Mouse (Mus musculus): Measurements from ENCODE around the gene Gm45716. TPM values are rescaled to one million over a fixed set of nuclear protein-coding genes. Genes with fewer than 3 reads are reported as not detected.

Gm45716 gene
- 1 to 10 TPM; 5.0 to 7.9 TPM for total RNA-seq (2021)
- long read RNA-seq, partial matches to known transcripts: 4 of 4 reads
- long read RNA-seq, other reads (novel, unspliced or antisense): 0 of 4 reads

DNA sequence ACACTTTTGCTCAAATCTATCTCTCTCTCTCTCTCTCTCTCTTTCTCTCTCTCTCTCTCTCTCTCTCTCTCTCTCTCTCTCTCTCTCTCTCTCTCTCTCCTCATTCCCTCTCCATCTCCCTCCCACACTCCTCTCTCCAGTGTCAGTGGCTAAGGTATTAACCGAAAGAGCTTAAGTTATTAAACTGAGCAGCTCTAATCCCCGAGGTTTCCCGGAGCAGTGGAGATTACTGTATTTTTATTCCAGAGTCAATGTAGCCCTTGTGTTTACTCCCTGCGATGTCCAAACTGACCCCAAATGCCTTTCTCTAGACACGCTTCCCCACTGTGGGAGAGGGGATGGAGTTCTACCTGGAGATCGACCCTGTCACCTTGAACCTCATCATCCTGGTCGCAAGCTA lies at the start of gene Gm45716:
Gene Gm45716 (plus strand): TSS at position 243 of the 400 bp plus-strand sequence.
- no peak for DNase-seq (ENCODE audit: low spot score in 2 of 2)

GRCm38 (mm10) chr11:90142393-90142792 lies 45.1 kb upstream of the Gm45716 start:
- DNase-seq (ENCODE audit: low spot score in 2 of 2): peak in 1 of 2 experiments; percentile 36

- no peak for DNase-seq (ENCODE audit: low spot score in 2 of 2)
These were observed 44.5 kb upstream of the Gm45716 start for GRCm38 (mm10) chr11:90142936-90143335.

DNA sequence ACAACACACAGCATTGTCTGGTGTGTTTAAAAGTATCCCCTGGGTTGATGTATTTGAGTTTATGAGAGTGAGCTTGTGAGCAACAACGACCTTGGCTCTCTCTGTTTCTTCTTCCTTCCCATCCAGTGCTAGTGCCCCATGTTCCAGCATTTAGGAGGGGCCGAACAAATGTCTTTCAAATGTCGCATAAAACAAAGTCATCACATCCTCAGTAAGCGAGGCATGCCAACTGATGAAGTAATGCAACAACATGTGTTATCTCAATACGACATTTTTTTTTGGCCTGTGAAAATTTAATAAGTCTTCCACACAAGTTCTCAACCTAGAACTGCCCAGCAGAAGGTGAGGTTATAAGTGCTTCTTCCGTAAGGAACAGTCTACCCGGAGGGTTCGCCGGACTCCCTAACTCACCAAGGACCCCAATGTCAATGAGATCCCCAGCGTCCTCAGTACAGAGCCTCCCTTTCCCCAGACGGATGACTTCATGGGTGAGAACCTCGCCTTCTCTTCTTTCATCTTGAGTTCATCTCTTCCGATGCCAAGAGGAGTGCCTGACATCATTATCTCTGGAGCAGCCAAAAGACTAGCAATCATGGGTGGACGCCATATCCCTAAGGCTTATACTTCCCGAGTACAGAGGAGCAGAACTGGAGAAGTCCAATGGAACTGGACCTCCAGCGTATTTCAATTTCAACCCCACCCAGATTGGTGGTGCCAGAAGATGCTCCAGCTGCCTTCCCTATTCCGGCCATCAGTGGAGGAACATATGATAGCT lies 41.2 kb upstream of the Gm45716 start:
- no peak for DNase-seq (ENCODE audit: low spot score in 2 of 2)

DNA sequence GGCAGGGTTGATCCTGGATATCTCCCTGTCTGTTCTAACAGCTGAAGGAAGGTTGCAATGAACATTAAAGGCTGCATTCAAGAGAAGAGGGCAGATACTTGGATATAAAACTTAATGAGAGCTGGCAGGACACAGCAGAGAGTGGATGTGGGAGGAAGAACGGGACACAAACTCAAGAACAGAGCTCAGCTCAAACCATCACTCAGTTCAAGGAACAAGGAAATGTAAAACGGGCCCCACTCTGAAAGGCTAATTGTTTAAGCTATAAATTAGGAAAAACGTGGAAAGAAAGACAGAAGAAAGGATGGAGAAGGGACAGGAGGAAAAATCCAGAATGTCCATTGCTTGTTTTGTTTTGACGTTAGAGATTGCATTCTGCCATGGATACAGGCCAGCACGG lies 32.4 kb upstream of the Gm45716 start:
- DNase-seq (ENCODE audit: low spot score in 2 of 2): no peak

GRCm38 (mm10) chr11:90155466-90155865 lies 32.0 kb upstream of the Gm45716 start:
- DNase-seq (ENCODE audit: low spot score in 2 of 2): no peak

GRCm38 (mm10) chr11:90167771-90168170 lies 19.7 kb upstream of the Gm45716 start:
- DNase-seq (ENCODE audit: low spot score in 2 of 2): no peak

GRCm38 (mm10) chr11:90168338-90169065 lies 19.0 kb upstream of the Gm45716 start:
- peak in 1 of 2 experiments; percentile 41 for DNase-seq (ENCODE audit: low spot score in 2 of 2)

- no peak for DNase-seq (ENCODE audit: low spot score in 2 of 2)
These were observed 18.1 kb upstream of the Gm45716 start for GRCm38 (mm10) chr11:90169200-90170013.

DNA sequence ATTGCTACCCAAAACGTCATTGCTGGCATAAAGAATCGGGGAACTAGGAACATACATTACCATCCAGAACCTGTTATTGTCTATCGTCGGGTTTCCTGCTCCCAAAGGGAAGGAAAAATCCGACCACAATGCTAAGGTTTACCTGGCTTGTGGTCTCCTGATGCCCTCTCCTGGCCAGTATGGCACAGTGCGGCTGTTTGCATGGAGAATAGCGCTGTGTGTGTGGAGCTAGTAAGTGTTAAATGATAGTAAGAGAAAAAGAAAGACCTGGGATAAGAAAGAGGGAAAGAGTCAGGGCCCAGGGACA lies 17.5 kb upstream of the Gm45716 start:
- DNase-seq (ENCODE audit: low spot score in 2 of 2): peak; percentile 32 to 77

- DNase-seq (ENCODE audit: low spot score in 2 of 2): no peak
These were observed 15.2 kb upstream of the Gm45716 start for GRCm38 (mm10) chr11:90172331-90172730.

DNA sequence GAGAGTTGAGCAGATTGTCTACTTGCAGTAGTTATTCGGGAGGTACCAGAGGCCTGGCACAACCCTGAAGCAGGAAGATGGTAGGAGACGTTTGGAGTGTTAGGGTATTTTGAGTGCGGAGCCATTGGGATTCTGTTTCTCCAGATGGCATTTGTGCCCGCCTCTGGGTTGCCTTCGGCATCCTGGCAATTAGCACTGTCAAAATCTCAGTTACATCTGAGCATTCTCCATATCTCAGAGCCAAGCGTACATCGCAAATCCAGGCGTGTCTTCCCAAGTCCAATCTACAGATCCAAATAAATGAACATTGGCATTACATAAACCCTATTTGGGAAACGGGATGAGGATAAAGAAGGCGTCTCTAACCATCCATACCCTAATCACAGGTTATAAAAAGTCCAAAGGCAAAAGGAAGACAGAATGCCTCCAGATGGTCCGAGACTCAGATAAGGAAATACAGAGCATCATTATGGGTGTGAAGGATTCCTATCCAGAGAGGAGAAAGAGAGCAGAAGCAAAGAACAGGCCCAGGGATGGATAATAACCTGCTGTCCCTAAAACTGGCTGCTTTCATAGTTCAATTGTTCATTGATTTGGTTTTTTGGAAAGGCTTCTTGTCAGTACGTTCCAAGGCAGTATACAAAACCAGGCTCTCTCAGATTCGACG lies 11.7 kb upstream of the Gm45716 start:
- DNase-seq (ENCODE audit: low spot score in 2 of 2): peak; percentile 51 to 78

DNA sequence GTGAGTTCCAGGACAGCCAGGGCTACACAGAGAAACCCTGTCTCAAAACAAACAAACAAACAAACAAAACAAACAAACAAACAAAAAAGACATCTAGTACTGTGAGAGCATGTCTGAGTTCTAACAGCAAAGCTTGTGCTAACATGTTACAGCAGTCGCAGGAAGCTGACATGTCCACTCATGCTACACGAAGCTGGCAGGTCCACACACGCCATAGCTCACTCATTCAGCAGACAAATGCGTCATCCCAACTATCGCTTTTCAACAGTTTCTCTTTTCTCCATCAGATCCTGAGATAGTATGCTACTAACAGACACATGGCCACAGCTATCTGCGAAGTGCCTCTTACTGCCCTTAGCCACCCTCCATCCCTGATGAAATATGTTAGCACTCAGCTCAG lies 10.1 kb upstream of the Gm45716 start:
- no peak for DNase-seq (ENCODE audit: low spot score in 2 of 2)

DNA sequence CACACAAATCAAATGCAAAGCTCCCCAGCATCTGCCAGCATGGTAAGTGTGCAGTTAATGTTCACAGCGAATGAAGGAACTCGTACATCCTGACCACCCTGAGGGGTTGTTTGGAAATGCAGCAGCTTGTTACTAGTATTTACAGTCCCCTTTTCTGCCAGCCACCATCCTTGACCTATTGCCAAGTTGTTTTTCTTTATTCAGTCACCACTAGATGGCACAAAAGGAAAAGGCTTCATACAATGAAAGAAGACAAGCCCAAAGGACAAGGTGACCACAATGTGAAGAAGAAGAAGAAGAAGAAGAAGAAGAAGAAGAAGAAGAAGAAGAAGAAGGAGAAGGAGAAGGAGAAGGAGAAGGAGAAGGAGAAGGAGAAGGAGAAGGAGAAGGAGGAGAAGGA lies 4.1 kb upstream of the Gm45716 start:
- peak in 1 of 2 experiments; percentile 62 for DNase-seq (ENCODE audit: low spot score in 2 of 2)

DNA sequence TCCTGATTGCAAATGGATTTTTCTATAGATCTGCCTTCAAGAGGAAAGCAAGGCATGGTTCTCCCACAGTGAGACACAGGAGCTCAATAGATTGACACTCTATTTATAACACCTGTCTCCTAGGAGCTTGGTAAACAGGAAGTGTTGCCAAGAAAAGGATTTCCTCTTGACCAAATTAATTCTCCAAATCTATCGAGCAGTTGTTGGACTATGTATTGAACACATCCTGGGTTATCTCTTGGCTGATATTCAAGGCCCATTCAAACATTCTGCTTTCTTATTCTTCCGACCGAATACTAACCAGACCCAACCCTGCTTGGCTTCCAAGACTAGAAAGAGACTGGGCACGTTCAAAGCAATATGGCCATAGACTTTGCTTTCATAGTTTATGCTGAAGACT lies 2.7 kb upstream of the Gm45716 start:
- no peak for DNase-seq (ENCODE audit: low spot score in 2 of 2)

DNA sequence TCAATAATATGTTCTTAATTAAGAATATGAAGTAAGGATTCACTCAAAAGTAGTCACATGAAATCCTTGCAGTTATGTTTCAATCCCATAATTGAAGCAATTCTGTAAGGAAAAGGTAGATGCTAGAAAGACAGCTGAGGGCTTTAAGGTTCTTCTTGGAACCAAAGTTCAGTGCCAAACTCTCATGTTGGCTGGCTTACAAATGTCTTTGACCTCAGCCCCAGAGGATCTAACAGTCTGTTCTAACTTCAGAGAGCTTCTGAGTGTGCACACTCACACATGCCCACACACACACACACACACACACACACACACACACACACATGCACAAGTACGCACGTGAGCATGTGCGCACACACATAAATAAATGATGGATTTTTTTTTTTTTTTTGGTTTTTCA lies 2.7 kb downstream of the Gm45716 start:
- no peak for DNase-seq (ENCODE audit: low spot score in 2 of 2)

DNA sequence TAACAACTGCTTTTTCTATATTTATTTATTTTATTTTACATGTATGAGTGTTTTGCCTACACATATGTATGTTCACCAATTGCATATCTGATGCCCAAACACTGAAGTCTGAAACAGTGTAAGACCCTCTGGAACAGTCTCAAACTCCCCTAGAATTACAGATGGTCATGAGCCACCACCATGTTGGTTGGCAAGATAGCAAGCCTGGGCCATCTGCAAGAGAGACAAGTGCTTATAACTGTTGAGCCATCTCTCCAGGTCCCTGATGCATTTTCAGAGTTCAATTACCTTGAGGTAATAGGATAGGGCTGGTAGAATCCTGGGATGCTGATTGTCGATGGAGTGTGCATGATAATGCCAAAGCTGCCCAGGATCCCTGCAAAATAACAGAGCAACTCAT lies 7.5 kb downstream of the Gm45716 start:
- DNase-seq (ENCODE audit: low spot score in 2 of 2): peak in 1 of 2 experiments; percentile 26

DNA sequence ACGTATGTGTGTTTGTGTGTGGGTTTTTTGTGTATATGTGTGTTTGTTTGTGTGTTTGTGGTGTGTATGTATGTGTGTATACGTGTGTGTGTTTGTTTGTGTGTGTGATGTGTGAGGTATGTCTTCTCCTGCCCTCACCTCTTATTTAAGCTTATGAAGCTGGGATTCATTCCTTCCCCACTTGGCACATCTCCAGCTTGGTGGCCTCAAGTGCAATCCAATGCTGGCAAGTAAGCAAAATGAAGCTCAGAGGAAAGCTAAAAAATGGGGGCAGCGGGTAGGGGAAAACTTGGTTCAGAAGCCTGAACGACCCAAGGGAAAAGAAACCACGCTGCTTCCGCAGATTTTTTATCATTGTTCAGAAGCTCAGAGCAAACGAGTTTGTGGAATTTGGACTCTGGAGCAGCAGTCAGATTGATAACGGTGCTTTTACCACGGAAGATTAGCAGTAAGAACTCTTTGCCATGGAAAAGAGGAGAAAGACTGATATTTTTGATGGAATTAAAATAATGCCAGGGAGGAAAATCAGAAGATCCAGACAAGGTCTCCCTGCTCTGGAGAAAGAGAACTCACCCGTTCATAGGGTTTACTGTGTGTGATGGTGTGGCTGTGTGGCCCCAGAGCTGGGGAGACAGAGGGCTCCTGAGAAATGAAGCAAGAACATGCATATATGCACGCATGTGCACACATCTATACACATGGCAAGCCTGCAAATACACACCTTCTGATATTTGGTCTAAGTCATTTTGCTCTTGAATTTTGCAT lies 8.5 kb downstream of the Gm45716 start:
- no peak for DNase-seq (ENCODE audit: low spot score in 2 of 2)

- peak in 1 of 2 experiments; percentile 27 for DNase-seq (ENCODE audit: low spot score in 2 of 2)
These were observed 9.2 kb downstream of the Gm45716 start for GRCm38 (mm10) chr11:90196521-90197215.

DNA sequence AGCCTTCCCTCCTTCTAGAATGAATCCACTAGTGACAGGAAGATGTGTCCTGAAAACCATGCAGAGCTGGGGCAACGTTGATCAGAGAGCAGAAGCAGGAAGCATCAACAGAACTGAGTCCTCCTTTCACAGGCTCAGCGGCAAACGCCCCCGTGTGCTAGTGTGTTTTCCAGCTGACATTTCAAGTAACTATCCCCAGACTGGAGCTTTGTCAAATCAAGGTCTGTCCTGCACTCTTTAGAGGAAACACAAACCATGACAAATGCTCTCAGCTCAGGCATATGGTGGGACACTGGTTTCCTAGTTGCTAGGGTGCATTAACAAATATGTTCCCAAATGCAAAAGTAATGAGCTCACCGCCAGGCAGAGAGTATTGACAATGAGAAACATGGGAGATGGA lies 10.6 kb downstream of the Gm45716 start:
- DNase-seq (ENCODE audit: low spot score in 2 of 2): peak; percentile 81 to 87
